Mouse (Mus musculus): ENCODE data around the gene Rcc1l.

Gene Rcc1l

DNA sequence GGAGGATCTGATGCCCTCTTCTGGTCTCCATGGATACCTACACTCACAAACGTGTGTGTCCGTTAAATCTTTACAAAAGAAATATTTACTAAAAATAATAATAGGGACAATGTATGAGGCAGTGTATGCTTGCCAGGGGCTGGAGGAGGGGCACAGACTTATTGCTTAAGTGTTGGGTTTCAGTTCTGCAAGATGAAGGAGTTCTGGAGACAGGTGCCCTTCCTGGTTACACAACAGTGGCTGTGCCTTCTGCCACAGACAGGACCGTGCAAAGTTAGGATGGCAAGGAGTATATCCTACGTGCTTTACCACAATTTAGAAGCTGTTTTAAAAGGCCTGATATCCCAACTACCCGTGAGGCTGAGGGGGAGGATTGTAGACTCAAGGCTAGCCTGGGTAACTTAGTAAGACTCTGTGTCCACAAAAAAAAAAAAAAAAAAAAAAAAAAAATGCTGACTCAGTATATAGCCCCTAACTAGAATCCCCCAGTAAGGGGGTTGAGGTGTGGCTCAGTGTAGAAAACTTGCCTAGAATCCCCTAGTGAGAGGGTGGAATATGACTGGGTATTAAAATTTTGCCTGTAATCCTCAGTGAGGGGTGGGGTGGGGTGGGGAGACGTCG is 60.8 kb downstream of the Rcc1l start:
- no peak for DNase-seq (ENCODE audit: low spot score)

DNA sequence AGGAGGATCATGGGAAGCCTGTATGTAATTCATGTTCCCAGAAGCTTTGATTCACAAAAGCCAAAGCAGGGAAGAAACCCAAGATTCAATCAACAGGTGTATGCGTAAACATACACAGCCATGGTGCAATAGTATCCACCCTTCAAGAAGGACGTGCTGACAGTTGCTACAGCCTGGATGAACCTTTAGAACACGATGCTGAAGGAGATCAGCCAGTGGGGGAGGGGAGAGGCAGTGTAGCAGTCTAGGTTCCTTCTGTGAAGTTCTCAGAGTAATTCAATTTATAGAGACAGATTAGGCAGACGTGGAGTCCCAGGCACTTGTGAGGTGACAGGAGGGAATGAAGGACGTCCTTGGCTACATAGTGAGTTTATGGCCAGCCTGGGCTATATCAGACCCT is 61.6 kb downstream of the Rcc1l start:
- DNase-seq (ENCODE audit: low spot score), result no peak

DNA sequence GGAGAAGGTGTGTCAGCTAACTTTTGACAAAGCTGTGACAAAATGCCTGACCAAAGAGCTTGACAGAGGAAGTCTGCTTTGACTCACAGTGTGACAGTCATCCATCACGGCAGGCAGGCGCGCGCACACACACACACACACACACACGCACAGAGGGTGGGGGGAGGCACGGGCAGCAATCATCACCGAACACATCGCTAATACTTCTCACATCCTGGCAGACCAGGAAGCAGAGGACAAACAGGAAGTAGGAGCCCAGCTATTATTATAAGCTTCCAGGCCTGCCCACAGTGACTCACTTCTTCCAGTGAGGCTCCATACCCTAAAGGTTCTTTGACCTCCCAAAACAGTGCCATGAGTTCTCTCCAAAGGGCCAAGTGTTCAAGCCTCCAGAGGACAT is 70.7 kb downstream of the Rcc1l start:
- DNase-seq (ENCODE audit: low spot score), result no peak

DNA sequence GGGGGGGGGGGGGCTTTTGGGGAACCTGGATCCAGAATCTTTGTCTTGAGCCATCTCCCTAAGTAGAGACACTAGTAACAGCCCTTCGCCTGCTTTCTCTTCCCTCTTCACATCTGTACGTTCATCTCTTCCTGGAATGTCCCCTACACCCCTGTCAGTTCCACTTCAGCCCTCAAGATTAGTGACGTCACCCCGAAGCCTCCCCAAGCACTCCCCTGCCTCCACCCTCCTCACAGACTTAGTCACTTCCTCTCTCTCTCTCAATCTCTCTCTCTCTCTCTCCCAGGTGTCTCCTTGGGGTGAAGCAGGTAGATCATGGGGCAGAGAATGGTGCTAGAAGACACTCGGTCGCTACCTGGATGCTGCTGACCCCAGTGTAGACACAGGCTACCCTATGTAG is 73.9 kb downstream of the Rcc1l start:
- no peak for DNase-seq (ENCODE audit: low spot score)

DNA sequence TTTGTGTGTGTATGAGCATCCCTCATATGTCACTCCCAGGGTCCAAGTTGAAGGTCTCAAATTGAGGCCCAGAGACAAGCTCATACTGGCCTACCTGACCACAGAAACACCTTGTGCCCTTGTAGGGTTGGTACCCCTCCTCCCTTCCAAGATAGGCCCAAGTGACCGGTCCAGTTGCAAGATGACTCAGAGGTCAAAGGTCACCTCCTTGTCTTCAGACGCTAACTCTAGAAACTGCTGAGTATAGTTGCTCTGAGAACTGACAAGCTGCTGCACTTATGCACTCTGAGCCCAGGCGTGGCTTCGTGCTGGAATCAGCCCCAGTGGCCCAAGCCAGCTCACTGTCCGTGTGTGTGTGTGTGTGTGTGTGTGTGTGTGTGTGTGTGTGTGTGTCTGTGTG is 74.7 kb downstream of the Rcc1l start:
- DNase-seq (ENCODE audit: low spot score), result peak; percentile 72

DNA sequence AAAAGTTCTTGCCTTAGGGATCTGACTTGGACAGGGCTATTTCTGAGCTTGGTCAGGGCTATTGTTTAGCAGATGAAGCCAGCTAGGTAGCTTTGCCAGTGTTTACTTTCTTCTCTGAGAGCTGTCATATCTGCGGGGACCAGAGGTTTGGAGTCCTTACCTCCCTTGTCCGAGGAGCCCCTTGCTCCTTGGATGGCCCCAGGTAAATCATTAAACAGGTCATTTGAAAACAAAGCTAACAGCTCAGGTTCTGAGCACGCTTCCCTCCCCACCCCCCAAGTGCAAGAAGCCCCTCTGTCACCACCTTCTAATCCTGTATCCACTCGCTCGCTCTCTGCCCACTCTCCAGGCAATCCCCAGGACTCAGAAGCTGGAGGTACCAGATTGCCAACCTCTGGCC is 75.3 kb downstream of the Rcc1l start:
- DNase-seq (ENCODE audit: low spot score), result no peak

DNA sequence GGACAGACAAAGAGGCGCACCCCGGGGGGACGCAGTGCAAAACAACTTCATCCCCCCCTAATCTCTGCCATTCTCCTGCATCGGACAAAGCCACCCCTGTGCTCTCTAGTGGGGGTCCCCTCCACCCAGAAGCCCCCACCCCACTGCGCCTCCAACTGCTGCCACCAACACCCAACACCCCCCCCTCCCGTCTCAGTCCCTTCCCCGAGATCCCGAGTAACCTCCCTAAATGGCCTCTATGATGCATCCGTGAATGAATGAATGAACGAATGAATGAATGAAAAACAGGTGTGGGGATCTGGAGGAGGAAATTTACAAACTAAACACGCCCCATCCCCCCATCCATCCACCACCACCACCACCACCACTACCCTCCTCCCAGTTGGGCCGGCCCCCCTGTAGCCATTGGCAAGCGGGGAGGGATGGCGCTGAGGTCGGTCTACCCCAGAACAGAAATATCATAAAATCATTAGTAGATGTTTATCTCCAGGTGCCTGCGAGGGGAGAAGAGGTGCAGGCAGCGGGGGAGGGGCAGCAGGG is 76.3 kb downstream of the Rcc1l start:
- no peak for DNase-seq (ENCODE audit: low spot score)

DNA sequence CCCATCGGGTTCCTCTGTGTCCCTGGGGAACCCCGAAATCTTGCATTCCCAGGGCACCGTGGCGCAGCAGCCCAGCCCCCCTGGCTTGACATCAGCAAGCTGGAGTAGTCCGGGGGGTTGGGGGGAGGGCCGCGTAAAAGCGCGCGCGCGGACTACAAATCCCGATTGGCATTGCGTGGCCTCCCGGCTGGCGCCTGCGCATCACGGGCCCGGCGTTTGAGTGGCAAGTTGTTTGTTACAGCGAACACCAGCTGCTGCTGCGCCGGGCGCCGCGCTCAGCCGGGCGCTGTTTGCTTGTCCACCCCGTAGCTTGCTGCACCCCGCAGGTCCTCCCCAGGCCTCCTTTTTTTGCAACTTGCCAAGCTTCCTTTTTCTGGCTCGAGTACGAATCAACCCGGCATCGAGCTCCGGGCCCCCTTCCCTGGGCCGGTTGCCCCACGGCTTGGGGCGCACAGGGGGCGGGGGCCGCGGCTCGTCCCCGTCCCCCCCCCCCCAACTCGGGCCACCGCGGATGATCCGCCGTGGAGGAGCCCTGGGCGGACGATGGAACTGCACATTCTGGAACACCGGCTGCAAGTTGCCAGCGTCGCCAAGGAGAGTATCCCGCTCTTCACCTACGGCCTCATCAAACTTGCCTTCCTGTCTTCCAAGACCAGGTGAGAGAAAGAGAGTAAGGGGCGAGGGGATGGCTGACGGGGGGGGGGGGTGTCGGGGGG is 76.9 kb downstream of the Rcc1l start, which contains the start of gene Castor2:
Gene Castor2 (plus strand): TSS at position 216 of the 716 bp plus-strand sequence.
- DNase-seq (ENCODE audit: low spot score), result peak; percentile 97

DNA sequence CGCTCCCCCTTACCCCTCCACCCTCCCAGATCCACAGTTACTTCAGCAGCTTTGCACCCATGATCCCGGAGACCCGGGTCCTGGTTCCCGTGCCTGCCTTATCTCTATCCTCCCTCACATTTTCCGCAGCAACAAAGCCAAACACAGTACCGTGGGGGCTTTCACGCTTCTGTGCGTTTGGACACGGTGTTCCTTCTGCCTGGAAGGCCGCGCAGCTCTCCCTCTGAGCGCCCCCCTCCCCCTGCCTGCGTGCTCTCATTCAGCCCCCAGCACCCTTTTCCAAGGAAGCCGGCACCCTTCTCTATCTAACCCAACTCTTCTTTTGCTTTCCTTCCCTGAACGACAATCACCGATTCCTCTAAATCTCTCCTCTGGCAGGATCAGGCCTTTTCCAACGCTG is 77.6 kb downstream of the Rcc1l start:
- DNase-seq (ENCODE audit: low spot score), result no peak

DNA sequence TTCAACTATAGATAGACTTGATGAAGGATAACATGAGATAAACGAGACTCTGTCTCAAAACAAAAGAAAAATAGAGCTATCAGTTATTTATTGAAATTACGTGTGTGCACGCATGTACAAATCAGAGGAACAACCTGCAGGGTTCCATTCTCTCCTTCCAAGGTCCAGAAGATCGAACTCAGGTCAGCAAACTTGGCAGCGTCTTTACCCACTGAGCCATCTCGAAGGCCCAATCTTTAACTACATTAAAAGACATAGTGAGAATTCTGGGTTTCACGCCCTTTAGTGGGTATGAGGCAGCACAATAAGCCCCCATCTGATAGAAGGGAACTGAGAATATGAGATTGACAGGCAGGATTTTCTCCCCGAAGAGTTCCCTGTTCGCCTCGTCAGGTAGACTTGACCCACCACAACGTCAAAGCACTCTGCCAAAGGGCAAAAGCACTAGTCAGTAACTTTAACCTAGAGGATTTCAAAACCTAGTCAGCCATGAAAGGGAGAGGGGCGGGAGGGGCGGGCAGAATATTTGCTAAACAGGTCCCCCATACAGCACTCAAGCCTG is 78.2 kb downstream of the Rcc1l start:
- DNase-seq (ENCODE audit: low spot score), result peak; percentile 44

Data from adipocyte (in vitro differentiated cells).